Mouse (Mus musculus): ENCODE results near the gene Utp11. TPM values are rescaled to one million over a fixed set of nuclear protein-coding genes. Genes with fewer than 3 reads are reported as not detected.
"Not testable (repeated sequence)": the region's sequence is repeated elsewhere in the genome, so short reads cannot be mapped to it uniquely, and the experiment has no call there.

The Utp11 gene
- polyA plus RNA-seq, 1 experiment from 2014 or later = 74.7 TPM

DNA sequence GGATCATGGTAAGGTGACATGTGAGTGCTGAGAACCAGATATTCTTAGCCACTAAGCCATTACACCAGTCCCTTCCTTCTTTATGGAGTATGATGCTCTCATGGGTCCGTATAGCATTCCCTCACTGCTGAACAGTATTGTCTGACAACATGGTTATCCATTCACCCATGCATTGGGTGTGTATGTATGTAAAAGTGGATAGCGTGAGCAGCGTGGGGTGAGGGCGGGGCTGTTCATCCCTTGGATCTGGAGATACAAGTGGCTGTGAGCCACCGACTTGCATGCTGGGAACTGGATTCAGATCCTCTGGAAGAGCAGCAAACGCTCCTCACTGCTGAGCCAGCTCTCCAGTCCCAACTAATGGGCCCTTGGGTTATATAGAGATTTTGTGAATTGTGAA is 19.2 kb upstream of the Utp11 start:
- H3K4me3 ChIP-seq = no peak overlapping the region
- H3K4me2 ChIP-seq = no peak overlapping the region
- no peak overlapping the region for H3K9ac ChIP-seq
- no peak overlapping the region for H3K27ac ChIP-seq
- no peaks in the 10 kb centered on the region for H3K9me3 ChIP-seq
- peaks cover 17% of the 10 kb centered on the region for H3K36me3 ChIP-seq
- no peaks in the 10 kb centered on the region for H3K27me3 ChIP-seq
- 79% methylated on average over 6 of the region's 6 CpGs for WGBS
- peaks cover 48% of the 10 kb centered on the region for H3K4me1 ChIP-seq
- no peak for ATAC-seq (ENCODE audit: insufficient number of reproducible peaks, low FRiP score, low TSS enrichment, low read depth)

DNA sequence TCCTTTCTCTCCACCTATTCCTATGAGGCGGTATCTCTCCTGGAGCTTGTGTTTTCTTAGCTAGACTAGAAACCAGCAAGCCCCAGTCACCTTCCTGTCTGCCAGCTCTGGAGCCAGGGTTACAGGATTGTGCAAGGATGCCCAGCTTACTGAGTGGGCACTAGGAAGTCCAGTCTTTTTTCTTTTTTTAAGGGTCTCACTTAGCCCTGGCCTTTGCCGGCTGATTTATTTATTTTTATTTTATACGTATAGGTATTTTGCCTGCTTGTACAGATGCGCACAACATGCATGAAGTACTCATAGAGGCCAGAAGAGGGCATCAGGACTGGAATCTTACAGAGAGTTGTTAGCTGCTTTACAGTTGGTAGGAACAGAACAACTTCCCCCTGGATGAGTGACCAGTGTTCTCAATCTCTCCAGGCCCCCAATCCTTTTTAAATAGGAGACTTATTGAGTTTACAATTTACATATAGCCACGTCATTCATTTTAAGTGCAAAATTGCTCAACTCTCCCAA is 17.4 kb upstream of the Utp11 start:
- no peaks in the 10 kb centered on the region for H3K27me3 ChIP-seq
- peak overlapping the region; percentile 95; the same call in 1 of the 2 replicates for H3K27ac ChIP-seq

DNA sequence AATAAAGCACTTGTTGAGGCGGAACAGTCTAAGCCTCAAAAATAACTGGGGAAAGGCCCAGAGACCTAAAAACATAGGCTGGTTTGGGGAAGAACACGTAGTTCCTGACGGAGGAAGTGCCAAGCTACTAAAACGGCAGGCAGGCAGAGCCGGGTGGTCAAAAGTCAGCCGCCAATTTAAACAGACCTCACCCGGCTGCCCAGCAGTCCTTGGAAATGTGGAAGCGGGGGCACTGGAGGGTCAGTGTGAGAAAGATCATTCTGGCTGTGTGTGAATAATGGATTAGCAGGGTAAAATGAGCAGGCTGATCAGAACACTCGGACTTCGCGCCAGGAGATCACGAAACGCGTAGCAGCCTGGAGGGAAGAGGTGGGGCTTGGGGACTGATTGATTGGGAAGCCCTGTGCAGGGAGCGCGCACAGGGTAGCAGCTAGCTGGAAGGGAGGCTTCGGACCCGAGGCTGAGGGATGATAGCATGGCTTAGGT is 16.6 kb upstream of the Utp11 start:
- ATAC-seq (ENCODE audit: insufficient number of reproducible peaks, low FRiP score, low TSS enrichment, low read depth) = no peak
- WGBS = 3% methylated on average over 18 of the region's 18 CpGs
- H3K9me3 ChIP-seq = no peaks in the 10 kb centered on the region
- H3K36me3 ChIP-seq = peaks cover 22% of the 10 kb centered on the region
- H3K4me2 ChIP-seq = peak overlapping the region; percentile 51
- peak overlapping the region; percentile 95 for H3K27ac ChIP-seq
- H3K4me1 ChIP-seq = peaks cover 57% of the 10 kb centered on the region
- no peaks in the 10 kb centered on the region for H3K27me3 ChIP-seq
- H3K4me3 ChIP-seq = peak overlapping the region; percentile 27
- 0 out of 2 replicates have a peak overlapping the region, but pooled peaks have one; percentile 23 for H3K9ac ChIP-seq

More for the DNA sequence above, 17.4 kb upstream of the Utp11 start:
- Histone ChIP-seq H3K4me3 (no peak overlapping the region), H3K9me3 (no peaks in the 10 kb centered on the region), H3K36me3 (peaks cover 19% of the 10 kb centered on the region), H3K4me2 (no peak overlapping the region), H3K4me1 (peaks cover 56% of the 10 kb centered on the region), H3K9ac (no peak overlapping the region)
- ATAC-seq (ENCODE audit: insufficient number of reproducible peaks, low FRiP score, low TSS enrichment, low read depth) = no peak
- 10% methylated on average over 5 of the region's 5 CpGs for WGBS

DNA sequence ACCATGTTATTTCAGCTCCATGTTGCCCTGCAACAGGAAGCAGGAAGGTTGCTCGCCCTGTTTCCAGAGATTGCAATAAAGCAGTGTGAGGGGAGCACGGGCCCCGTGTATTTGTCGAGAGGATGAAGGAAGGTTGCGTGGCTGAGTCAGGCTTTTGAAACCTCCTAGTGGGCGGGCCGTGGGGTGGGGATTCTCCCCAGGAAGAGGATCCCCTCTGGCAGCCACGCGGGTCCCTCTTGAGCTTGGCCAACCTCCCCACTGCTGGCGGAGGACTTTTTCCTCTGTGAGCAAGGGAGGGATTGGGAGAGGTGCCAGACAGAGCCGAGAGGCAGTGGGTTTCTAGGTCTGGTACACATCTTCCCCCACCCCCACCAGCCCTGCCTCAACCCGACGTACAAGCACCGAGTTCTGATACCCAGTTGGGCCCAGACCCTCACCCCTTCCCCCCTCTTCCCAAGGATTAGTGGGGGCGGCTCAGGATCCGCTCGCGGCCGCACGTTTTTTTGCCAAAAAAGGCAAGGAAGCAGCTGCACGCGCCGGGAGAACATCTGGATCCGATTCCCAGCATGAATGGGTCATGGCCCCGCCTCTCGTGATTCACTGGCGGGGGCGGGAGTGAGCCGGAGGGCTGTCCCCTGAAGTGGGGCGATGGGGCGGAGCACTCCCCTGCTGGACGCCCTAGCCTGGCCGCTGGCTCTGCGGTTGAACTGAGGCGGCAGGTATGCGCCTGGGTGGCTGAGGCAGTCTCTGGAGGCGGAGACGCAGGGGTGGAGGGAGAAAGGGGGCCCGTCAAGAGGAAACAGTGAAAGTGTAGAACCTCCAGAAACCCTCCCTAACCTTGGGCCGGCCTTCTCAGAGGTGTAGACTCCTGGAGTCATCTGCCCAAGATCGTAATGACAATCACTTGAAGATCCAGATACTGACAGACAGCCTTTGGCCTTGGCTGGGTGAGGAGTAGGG is 15.4 kb upstream of the Utp11 start:
- Histone ChIP-seq H3K36me3 (peaks cover 22% of the 10 kb centered on the region), H3K4me3 (peak overlapping the region; percentile 37), H3K9ac (no peak overlapping the region), H3K4me1 (peaks cover 66% of the 10 kb centered on the region), H3K27me3 (no peaks in the 10 kb centered on the region), H3K4me2 (peak overlapping the region; percentile 51), H3K9me3 (no peaks in the 10 kb centered on the region), H3K27ac (peak overlapping the region; percentile 95)
- ATAC-seq (ENCODE audit: insufficient number of reproducible peaks, low FRiP score, low TSS enrichment, low read depth) = peak; percentile 89
- WGBS = 2% methylated on average over 41 of the region's 41 CpGs

DNA sequence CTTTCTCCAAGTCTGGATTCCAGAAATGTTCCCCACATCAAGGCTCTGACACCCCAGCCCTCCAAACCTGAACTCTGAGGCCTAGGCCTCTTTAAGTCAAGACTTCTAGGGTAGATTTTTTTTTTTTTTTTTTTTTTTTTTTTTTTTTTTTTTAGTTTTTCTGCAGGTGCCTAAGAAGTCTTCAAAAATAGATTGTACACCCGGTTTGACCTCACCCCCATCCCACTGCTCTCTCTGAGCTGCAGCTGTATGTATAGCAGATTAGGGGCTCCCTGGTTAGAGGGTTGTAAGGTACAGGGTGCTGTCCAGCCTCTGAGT is 14.8 kb upstream of the Utp11 start:
- H3K4me2 ChIP-seq = peak overlapping the region; percentile 51
- not testable (repeated sequence) for H3K9ac ChIP-seq; ATAC-seq (ENCODE audit: insufficient number of reproducible peaks, low FRiP score, low TSS enrichment, low read depth); H3K9me3 ChIP-seq; H3K4me3 ChIP-seq; H3K27me3 ChIP-seq
- H3K36me3 ChIP-seq = peaks cover 22% of the 10 kb centered on the region
- peak overlapping the region; percentile 95 for H3K27ac ChIP-seq
- 14% methylated on average over 1 of the region's 1 CpGs for WGBS
- peaks cover 72% of the 10 kb centered on the region for H3K4me1 ChIP-seq

DNA sequence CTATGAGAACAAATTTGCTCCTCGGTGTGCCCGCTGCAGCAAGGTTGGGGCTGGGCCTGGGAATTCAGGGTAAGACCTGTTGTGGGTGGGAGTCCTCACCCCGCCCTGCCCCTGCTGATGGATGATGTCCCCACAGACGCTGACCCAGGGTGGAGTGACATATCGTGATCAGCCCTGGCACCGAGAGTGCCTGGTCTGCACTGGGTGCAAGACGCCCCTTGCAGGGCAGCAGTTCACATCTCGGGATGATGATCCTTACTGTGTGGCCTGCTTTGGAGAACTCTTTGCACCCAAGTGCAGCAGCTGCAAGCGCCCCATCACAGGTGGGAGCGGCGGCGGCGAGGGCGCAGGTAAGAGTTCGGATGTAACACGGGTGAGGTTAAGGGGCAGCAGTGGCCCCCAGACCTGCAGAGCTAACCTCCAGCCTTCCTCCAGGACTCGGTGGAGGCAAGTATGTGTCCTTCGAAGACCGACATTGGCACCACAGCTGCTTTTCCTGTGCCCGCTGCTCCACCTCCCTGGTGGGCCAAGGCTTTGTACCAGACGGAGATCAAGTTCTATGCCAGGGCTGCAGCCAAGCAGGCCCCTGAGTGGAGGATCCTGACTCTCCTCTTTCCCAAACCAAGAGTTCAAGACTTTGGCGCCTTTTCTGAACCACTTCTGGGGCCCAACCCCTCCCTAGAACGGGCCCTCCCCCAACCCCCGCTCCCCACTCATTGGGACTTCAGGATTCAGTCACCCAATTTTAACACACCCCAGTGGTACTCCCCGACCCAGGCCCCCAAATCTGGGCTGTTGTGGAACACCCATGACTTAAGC is 14.2 kb upstream of the Utp11 start:
- not testable (repeated sequence) for ATAC-seq (ENCODE audit: insufficient number of reproducible peaks, low FRiP score, low TSS enrichment, low read depth); H3K4me2 ChIP-seq
- WGBS = 82% methylated on average over 25 of the region's 25 CpGs

DNA sequence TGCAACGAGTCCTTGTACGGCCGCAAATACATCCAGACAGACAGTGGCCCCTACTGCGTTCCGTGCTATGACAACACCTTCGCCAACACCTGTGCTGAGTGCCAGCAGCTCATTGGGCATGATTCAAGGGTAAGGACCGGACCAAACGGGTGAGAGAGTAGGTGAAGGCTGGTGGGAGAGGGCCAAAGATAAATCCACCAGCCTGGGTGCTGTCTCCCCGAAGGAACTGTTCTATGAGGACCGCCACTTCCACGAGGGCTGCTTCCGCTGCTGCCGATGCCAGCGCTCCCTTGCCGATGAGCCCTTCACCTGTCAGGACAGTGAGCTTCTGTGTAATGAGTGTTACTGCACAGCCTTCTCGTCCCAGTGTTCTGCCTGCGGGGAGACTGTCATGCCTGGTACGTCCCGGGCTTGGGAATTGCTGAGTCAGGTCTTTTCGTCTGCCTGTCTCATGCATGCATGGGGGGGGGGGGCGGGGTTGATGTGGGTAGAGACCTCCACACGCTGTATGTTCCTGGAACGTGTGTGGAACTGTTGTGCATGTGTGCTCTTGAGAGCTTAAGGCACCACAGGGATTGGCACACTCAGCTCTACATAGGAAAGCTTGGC is 12.4 kb upstream of the Utp11 start:
- 81% methylated on average over 23 of the region's 23 CpGs for WGBS
- Histone ChIP-seq H3K9me3 (no peaks in the 10 kb centered on the region), H3K4me2 (no peak overlapping the region), H3K36me3 (peaks cover 22% of the 10 kb centered on the region), H3K27me3 (no peaks in the 10 kb centered on the region), H3K27ac (peak overlapping the region; percentile 88), H3K9ac (no peak overlapping the region), H3K4me1 (peaks cover 82% of the 10 kb centered on the region), H3K4me3 (no peak overlapping the region)
- no peak for ATAC-seq (ENCODE audit: insufficient number of reproducible peaks, low FRiP score, low TSS enrichment, low read depth)

More for the DNA sequence above, 14.2 kb upstream of the Utp11 start:
- H3K9me3 ChIP-seq, H3K4me3 ChIP-seq, H3K9ac ChIP-seq, H3K27me3 ChIP-seq: not testable (repeated sequence)
- peak overlapping the region; percentile 95 for H3K27ac ChIP-seq
- peaks cover 75% of the 10 kb centered on the region for H3K4me1 ChIP-seq
- H3K36me3 ChIP-seq = peaks cover 22% of the 10 kb centered on the region

DNA sequence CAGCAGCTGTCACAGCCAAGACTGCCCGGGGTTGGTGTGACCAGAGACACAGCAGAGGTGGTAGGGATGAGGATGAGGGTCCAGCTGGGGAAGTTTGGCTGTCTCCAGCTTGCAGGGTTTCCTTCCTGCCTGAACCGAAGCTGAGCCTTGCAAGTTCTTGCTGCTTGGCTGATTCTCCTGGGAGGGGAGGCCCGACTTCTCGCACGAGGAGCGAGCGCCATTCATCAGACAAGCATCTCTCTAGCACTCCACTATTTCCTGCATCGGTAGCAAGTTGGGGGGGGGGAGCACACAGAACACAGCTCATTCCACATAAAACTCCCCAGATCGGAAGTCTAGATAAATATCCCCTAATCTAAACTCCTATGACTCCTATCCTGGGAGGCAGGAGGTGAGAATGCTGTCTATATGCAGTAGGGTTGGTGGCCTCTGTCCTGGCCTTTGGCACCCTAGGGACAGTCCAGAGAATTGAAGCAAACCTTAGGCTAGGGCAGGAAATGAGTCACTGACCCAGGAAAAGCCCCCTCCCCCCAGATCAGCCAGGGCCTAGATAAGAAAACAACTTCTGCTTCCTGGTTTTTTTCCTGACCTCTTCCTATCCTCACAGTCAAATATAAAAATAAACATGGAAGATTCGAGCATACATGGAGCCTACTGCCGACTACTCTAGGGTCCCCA is 11.5 kb upstream of the Utp11 start:
- no peak overlapping the region for H3K9ac ChIP-seq
- 15% methylated on average over 11 of the region's 11 CpGs for WGBS
- ATAC-seq (ENCODE audit: insufficient number of reproducible peaks, low FRiP score, low TSS enrichment, low read depth) = no peak
- peaks cover 78% of the 10 kb centered on the region for H3K4me1 ChIP-seq
- peak overlapping the region; percentile 88 for H3K27ac ChIP-seq
- no peaks in the 10 kb centered on the region for H3K9me3 ChIP-seq
- peaks cover 22% of the 10 kb centered on the region for H3K36me3 ChIP-seq
- H3K4me3 ChIP-seq = peak overlapping the region; percentile 23
- H3K4me2 ChIP-seq = peak overlapping the region; percentile 40
- no peaks in the 10 kb centered on the region for H3K27me3 ChIP-seq

DNA sequence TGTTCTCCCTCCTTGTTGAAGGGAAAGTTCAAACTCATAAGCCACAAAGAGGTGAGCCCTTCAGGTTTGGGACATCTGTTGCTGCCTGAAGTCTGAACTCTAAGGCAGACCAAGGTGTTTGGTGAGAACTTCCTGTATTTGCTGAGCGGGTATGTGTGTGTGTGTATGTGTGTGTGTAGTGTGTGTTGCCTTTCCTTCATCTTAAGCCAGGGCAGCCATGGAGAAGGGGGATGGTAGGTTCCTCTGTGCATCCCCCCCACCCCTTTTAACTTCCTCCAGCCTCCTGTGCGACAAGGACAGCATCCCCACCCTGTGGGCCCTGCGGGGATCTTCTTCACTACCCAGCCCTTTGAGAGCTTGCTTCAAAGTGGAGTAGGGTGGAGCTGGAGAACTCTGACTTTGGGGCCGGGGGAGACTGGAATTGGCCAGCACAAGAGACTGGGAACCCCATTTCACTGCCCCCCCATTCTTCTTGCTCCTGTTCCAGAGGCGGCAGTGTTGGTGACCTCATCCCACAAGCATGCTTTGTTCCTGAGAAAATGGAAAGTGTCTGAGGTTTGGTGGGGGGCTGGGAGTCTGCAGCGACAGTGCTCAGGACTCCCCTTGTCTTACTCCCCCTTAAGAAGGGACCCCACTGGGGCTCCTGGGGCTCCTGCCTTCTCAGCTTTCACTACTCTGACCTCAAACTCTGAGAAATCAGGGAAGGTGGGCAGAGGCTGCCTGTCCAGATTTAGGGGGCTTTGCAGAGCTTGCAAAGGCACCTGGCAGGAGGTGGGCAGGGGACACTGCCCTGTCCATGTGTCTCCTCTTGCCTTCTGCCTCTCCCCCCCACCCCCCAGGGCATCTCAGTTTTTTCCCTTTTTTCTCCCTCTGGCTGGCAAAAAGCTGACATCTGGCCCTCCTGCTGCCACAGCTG is 10.7 kb upstream of the Utp11 start:
- WGBS = 3% methylated on average over 6 of the region's 6 CpGs
- Histone ChIP-seq H3K4me3 (peak overlapping the region; percentile 23), H3K27ac (peak overlapping the region; percentile 88), H3K36me3 (peaks cover 22% of the 10 kb centered on the region), H3K9ac (no peak overlapping the region), H3K4me2 (peak overlapping the region; percentile 40), H3K4me1 (peaks cover 77% of the 10 kb centered on the region), H3K27me3 (no peaks in the 10 kb centered on the region), H3K9me3 (no peaks in the 10 kb centered on the region)
- ATAC-seq (ENCODE audit: insufficient number of reproducible peaks, low FRiP score, low TSS enrichment, low read depth) = no peak

DNA sequence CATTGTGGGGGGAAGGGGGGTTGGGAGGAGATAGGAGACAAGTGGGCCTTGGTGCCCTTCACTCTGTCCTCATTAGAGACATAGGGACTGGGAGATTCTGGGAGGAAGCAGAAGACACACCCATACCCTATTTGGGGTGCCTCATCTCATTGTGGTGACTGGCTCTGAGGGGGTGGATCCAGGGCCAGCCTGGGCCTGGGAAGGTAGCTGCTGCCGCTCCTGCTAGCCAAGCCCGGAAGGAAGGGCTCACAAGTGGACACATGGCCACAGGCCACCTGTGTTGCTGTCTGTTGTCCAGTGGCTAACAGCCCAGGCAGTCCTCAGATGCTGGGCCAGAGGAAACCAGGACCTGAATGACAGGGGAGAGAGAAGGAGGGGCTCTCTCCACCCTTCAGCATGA is 10.0 kb upstream of the Utp11 start:
- Histone ChIP-seq H3K36me3 (peaks cover 22% of the 10 kb centered on the region), H3K4me3 (peak overlapping the region; percentile 23), H3K27me3 (no peaks in the 10 kb centered on the region), H3K9ac (no peak overlapping the region), H3K27ac (peak overlapping the region; percentile 88), H3K4me2 (peak overlapping the region; percentile 40), H3K4me1 (peaks cover 72% of the 10 kb centered on the region), H3K9me3 (no peaks in the 10 kb centered on the region)
- no peak for ATAC-seq (ENCODE audit: insufficient number of reproducible peaks, low FRiP score, low TSS enrichment, low read depth)
- 14% methylated on average over 2 of the region's 2 CpGs for WGBS

Measured in limb, embryonic 15.5 days (tissue).